In the genomic region with DNA sequence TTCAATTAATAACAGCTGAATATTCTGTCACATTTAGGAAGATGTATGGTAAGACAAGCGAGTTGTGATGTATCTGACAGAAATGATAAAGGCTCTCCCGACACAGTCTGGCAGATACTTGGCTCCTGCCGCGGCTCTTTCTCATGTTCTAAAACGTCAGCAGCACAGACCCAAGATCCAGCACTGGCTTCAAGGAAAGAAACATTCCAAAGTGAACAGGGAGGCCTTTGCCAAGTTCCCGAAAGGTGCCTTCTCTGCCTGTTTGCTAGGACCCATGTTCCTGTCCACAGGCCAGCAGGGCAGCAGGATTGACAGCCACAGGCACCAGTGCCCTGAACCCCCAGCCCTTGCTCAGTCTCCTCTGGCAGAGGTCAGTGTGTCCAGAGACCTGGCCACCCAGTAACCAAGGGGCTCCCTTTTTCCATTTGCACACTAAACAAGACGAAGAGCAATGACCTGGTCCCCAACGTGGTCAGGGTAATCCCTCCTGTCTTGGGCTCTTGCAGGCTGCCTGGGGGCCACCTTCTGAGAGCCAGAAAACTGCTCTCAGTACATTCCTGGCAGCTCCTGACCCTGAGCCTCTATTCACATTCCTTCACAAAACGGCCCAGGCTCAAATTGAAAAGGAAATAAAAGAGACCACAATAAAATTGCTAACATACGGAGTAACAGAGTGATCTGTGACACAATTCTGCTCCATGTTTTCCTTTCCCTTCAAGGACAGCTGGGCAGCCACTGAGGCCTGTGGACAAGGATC, we compare ENCODE assay signal across 8 mouse cellular contexts.
A peak's percentile ranks its signal among the peaks of the same experiment; 100 is the strongest.
DNase-seq lines count a peak whose midpoint lies in the region; ATAC-seq lines count a peak whose summit lies in the region.
"Had no signal": no experiment of that assay in that cellular context is flagged by ENCODE, and none has a peak within 500 bp of the region (broad histone marks: within the 10 kb centered on the region; RNA-seq: fewer than 3 reads in every experiment).

No protein-coding gene starts in this region.

- H3K27me3 ChIP-seq in midbrain, embryonic 10.5 days (ENCODE audit: low read depth, poor library complexity, severe bottlenecking): no peaks in the 10 kb centered on the region
- no peaks in the 10 kb centered on the region for H3K27me3 ChIP-seq in midbrain, embryonic 11.5 days (ENCODE audit: control insufficient read depth, insufficient read depth, low read length)
- H3K27me3 ChIP-seq in forebrain, embryonic 16.5 days (replicated peaks; ENCODE audit: control insufficient read depth, insufficient read depth, low read length): no peaks in the 10 kb centered on the region
- H3K27me3 ChIP-seq in intestine, embryonic 16.5 days (replicated peaks; ENCODE audit: control insufficient read depth, insufficient read depth, low read length): no peaks in the 10 kb centered on the region
- H3K27me3 ChIP-seq in midbrain, embryonic 15.5 days (replicated peaks): no peaks in the 10 kb centered on the region
- H3K27me3 ChIP-seq: neural tube, embryonic 13.5 days had no signal

- 0 out of 2 replicates have a peak overlapping the region, but pooled peaks have one; percentile 52 for H3K27ac ChIP-seq in midbrain, embryonic 10.5 days (replicated peaks)
- H3K27ac ChIP-seq in midbrain, embryonic 11.5 days (ENCODE audit: low read depth, low read length): no peak overlapping the region
- peak overlapping the region; percentile 79 for H3K27ac ChIP-seq in forebrain, embryonic 16.5 days (ENCODE audit: low read length)
- no peak overlapping the region for H3K27ac ChIP-seq in intestine, embryonic 16.5 days (ENCODE audit: low read length)
- peak overlapping the region; percentile 32 for H3K27ac ChIP-seq in midbrain, embryonic 15.5 days
- H3K27ac ChIP-seq: neural tube, embryonic 13.5 days had no signal

- H3K9me3 ChIP-seq in midbrain, embryonic 10.5 days (replicated peaks): no peaks in the 10 kb centered on the region
- no peaks in the 10 kb centered on the region for H3K9me3 ChIP-seq in midbrain, embryonic 11.5 days (ENCODE audit: control insufficient read depth, low read length)
- H3K9me3 ChIP-seq in forebrain, embryonic 16.5 days (ENCODE audit: control insufficient read depth, low read length): no peaks in the 10 kb centered on the region
- no peaks in the 10 kb centered on the region for H3K9me3 ChIP-seq in intestine, embryonic 16.5 days (ENCODE audit: control insufficient read depth, low read length)
- H3K9me3 ChIP-seq in midbrain, embryonic 15.5 days: no peaks in the 10 kb centered on the region
- H3K9me3 ChIP-seq: neural tube, embryonic 13.5 days had no signal

- H3K4me1 ChIP-seq in midbrain, embryonic 10.5 days: peaks cover 40% of the 10 kb centered on the region
- H3K4me1 ChIP-seq in midbrain, embryonic 11.5 days (ENCODE audit: control insufficient read depth, insufficient read depth, low read length): peaks cover 21% of the 10 kb centered on the region
- peaks cover 70% of the 10 kb centered on the region for H3K4me1 ChIP-seq in forebrain, embryonic 16.5 days (replicated peaks; ENCODE audit: control insufficient read depth, insufficient read depth, low read length)
- H3K4me1 ChIP-seq in intestine, embryonic 16.5 days (ENCODE audit: control insufficient read depth, insufficient read depth, low read length): peaks cover 19% of the 10 kb centered on the region
- H3K4me1 ChIP-seq in midbrain, embryonic 15.5 days: peaks cover 53% of the 10 kb centered on the region

- no peaks in the 10 kb centered on the region for H3K36me3 ChIP-seq in midbrain, embryonic 10.5 days
- no peaks in the 10 kb centered on the region for H3K36me3 ChIP-seq in midbrain, embryonic 11.5 days (ENCODE audit: control insufficient read depth, insufficient read depth, low read length)
- H3K36me3 ChIP-seq in forebrain, embryonic 16.5 days (ENCODE audit: control insufficient read depth, insufficient read depth): no peaks in the 10 kb centered on the region
- no peaks in the 10 kb centered on the region for H3K36me3 ChIP-seq in intestine, embryonic 16.5 days (ENCODE audit: control insufficient read depth, insufficient read depth, low read length)
- no peaks in the 10 kb centered on the region for H3K36me3 ChIP-seq in midbrain, embryonic 15.5 days (replicated peaks)
- H3K36me3 ChIP-seq: neural tube, embryonic 13.5 days had no signal

- ATAC-seq in midbrain, embryonic 11.5 days (ENCODE audit: low FRiP score): no peak
- ATAC-seq in forebrain, embryonic 16.5 days: peak; percentile 77
- no peak for ATAC-seq in intestine, embryonic 16.5 days
- ATAC-seq in midbrain, embryonic 15.5 days (replicated peaks): no peak
- ATAC-seq in megakaryocyte-erythroid progenitor cell, adult 5-6 weeks (replicated peaks; ENCODE audit: low FRiP score, low TSS enrichment, poor library complexity, severe bottlenecking): no peak
- ATAC-seq in inflammation-experienced regulatory T-cells, adult 6 months: no peak

- no peak for DNase-seq in midbrain, embryonic 10.5 days (ENCODE audit: low spot score)
- no peak for DNase-seq in midbrain, embryonic 11.5 days (ENCODE audit: low spot score, missing footprints)

- H3K4me3 ChIP-seq in midbrain, embryonic 10.5 days: no peak overlapping the region
- H3K4me3 ChIP-seq in midbrain, embryonic 11.5 days (ENCODE audit: low read depth, low read length): no peak overlapping the region
- no peak overlapping the region for H3K4me3 ChIP-seq in forebrain, embryonic 16.5 days (replicated peaks; ENCODE audit: low read length)
- no peak overlapping the region for H3K4me3 ChIP-seq in intestine, embryonic 16.5 days (ENCODE audit: low read length)
- H3K4me3 ChIP-seq in midbrain, embryonic 15.5 days: no peak overlapping the region
- H3K4me3 ChIP-seq: neural tube, embryonic 13.5 days had no signal

- H3K9ac ChIP-seq in midbrain, embryonic 11.5 days (ENCODE audit: low read length): no peak overlapping the region
- H3K9ac ChIP-seq in forebrain, embryonic 16.5 days (replicated peaks; ENCODE audit: low read depth, low read length): peak overlapping the region; percentile 31; the same call in 1 of the 2 replicates
- 0 out of 2 replicates have a peak overlapping the region, but pooled peaks have one; percentile 8 for H3K9ac ChIP-seq in intestine, embryonic 16.5 days (ENCODE audit: low read depth, low read length)
- no peak overlapping the region for H3K9ac ChIP-seq in midbrain, embryonic 15.5 days
- H3K9ac ChIP-seq: neural tube, embryonic 13.5 days had no signal

- 66% methylated on average over 10 of the region's 10 CpGs for WGBS in midbrain, embryonic 10.5 days
- WGBS in midbrain, embryonic 11.5 days: 59% methylated on average over 10 of the region's 10 CpGs
- 14% methylated on average over 10 of the region's 10 CpGs for WGBS in forebrain, embryonic 16.5 days
- WGBS in intestine, embryonic 16.5 days: 56% methylated on average over 10 of the region's 10 CpGs
- WGBS in midbrain, embryonic 15.5 days: 37% methylated on average over 10 of the region's 10 CpGs

- H3K4me2 ChIP-seq in midbrain, embryonic 11.5 days: no peak overlapping the region
- H3K4me2 ChIP-seq in forebrain, embryonic 16.5 days (ENCODE audit: low read length): peak overlapping the region; percentile 32
- no peak overlapping the region for H3K4me2 ChIP-seq in intestine, embryonic 16.5 days (ENCODE audit: low read depth, low read length)
- no peak overlapping the region for H3K4me2 ChIP-seq in midbrain, embryonic 15.5 days
- H3K4me2 ChIP-seq: neural tube, embryonic 13.5 days had no signal

Comparison
In these comparisons a context has a peak if more than half of its experiments do, and no peak if none do; other contexts are left out.
1. H3K27ac ChIP-seq: peak in midbrain, embryonic 10.5 days (single experiment), forebrain, embryonic 16.5 days (single experiment) and midbrain, embryonic 15.5 days (single experiment); none in midbrain, embryonic 11.5 days (single experiment) and intestine, embryonic 16.5 days (single experiment).
2. H3K9ac ChIP-seq: peak in forebrain, embryonic 16.5 days (single experiment) and intestine, embryonic 16.5 days (single experiment); none in midbrain, embryonic 11.5 days (single experiment) and midbrain, embryonic 15.5 days (single experiment).